Mouse (Mus musculus) ES-E14 (cell line): ENCODE measurements around the gene Mrpl35. TPM values are rescaled to one million over a fixed set of nuclear protein-coding genes. Genes with fewer than 3 reads are reported as not detected.

Experiments
- DNase-seq: peaks from one replicate; pipeline ENCODE4 v3.0.0-alpha.2; 2013; ENCODE audit warnings: low read depth, low spot score
- H3K27ac ChIP-seq: 2 replicates; pipeline ENCODE4 v1.5.1; 2012; ENCODE audit warnings: low read depth, mild to moderate bottlenecking, low read length, moderate library complexity, mixed read lengths; ENCODE audit not compliant: poor library complexity, insufficient read depth, severe bottlenecking
- H3K36me3 ChIP-seq: 2 replicates; pipeline ENCODE4 v1.6.1; 2012; ENCODE audit warnings: mild to moderate bottlenecking, low read length, moderate library complexity, mixed read lengths; ENCODE audit not compliant: control insufficient read depth, poor library complexity, insufficient read depth, severe bottlenecking
- H3K4me1 ChIP-seq, 2 experiments: fragments of 150-350 bp in 1 of 2; sonication (generic) in 1 of 2; 2 replicates each; pipeline ENCODE4 v1.6.1; 2012; ENCODE audit warnings: low read length in 2 of 2, mild to moderate bottlenecking in 1 of 2, mixed read lengths in 1 of 2; ENCODE audit not compliant: control insufficient read depth in 2 of 2, insufficient read depth in 2 of 2, poor library complexity in 1 of 2
- H3K4me3 ChIP-seq, 2 experiments: fragments of 150-350 bp in 1 of 2; sonication (generic) in 1 of 2; 2 replicates each; pipeline ENCODE4 v1.5.1; 2012; ENCODE audit warnings: low read length in 2 of 2, low read depth in 1 of 2, mild to moderate bottlenecking in 1 of 2, mixed read lengths in 1 of 2; ENCODE audit not compliant: insufficient read depth in 1 of 2, poor library complexity in 1 of 2, severe bottlenecking in 1 of 2
- H3K9ac ChIP-seq: 2 replicates; pipeline ENCODE4 v1.6.1; 2012; ENCODE audit warnings: low read depth, mild to moderate bottlenecking, low read length, mixed read lengths; ENCODE audit not compliant: poor library complexity, insufficient read depth, severe bottlenecking
- H3K9me3 ChIP-seq: fragments of 150-350 bp; sonication (generic); 2 replicates; pipeline ENCODE4 v1.6.1; 2012; ENCODE audit warnings: low read depth, mild to moderate bottlenecking, low read length; ENCODE audit not compliant: control insufficient read depth, insufficient read depth
- CHD2 ChIP-seq: IDR thresholded peaks from 2 replicates; pipeline ENCODE4 v1.6.1; 2014; ENCODE audit warnings: mild to moderate bottlenecking, low read depth, low read length, inconsistent platforms
- HCFC1 ChIP-seq: IDR thresholded peaks from 2 replicates; pipeline ENCODE4 v1.6.1; 2012; ENCODE audit warnings: low read length, inconsistent platforms, borderline replicate concordance; ENCODE audit not compliant: insufficient read depth
- MAFK ChIP-seq: IDR thresholded peaks from 2 replicates; pipeline ENCODE4 v1.6.1; 2014; ENCODE audit warnings: mild to moderate bottlenecking, low read depth, low read length, inconsistent platforms; ENCODE audit not compliant: insufficient read depth
- ZC3H11A ChIP-seq: IDR thresholded peaks from 2 replicates; pipeline ENCODE4 v1.6.1; 2012; ENCODE audit warnings: low read depth, mild to moderate bottlenecking, inconsistent platforms, low read length, borderline replicate concordance
- ZNF384 ChIP-seq: IDR thresholded peaks from 2 replicates; pipeline ENCODE4 v1.6.1; 2012; ENCODE audit warnings: low read depth, low read length, inconsistent platforms
- in situ Hi-C, 2 experiments: fragments of 600-800 bp; cut with MboI; formaldehyde crosslinking; loops; one replicate each; pipeline ENCODE4 v1.15.1; 2025; ENCODE audit warnings: low sequenced_read_pairs in 2 of 2, inconsistent platforms in 1 of 2; ENCODE audit not compliant: unreplicated experiment in 2 of 2
- total RNA-seq: library from RNA; depleted of rRNA; stranded (reverse); fragments of 300-350 nt; gene quantifications from 2 replicates; pipeline ENCODE4 v1.2.3, GENCODE M21; 2012

Gene Mrpl35
- total RNA-seq, 1 experiment = 34.0 TPM

- in situ Hi-C loops = no loop called here
- no peaks in the 10 kb centered on the region for H3K4me1 ChIP-seq
- no peaks in the 10 kb centered on the region for H3K9me3 ChIP-seq
- no peaks in the 10 kb centered on the region for H3K36me3 ChIP-seq
- no peak overlapping the region for H3K4me3 ChIP-seq
- peak; percentile 63 for DNase-seq
- H3K27ac ChIP-seq = no peak overlapping the region
- 0 out of 2 replicates have a peak, but pooled peaks have one; percentile 26 for TF ChIP-seq ZNF384
- no peak for TF ChIP-seq CHD2
- peak; percentile 98 for TF ChIP-seq ZC3H11A
- no peak for TF ChIP-seq MAFK
- TF ChIP-seq HCFC1 = no peak
- no peak overlapping the region for H3K9ac ChIP-seq
These were observed 22.5 kb downstream of the Mrpl35 start for GRCm38 (mm10) chr6:71804061-71804829.

GRCm38 (mm10) chr6:71803609-71804008 lies 23.2 kb downstream of the Mrpl35 start:
- no peak overlapping the region for H3K4me3 ChIP-seq
- no peaks in the 10 kb centered on the region for H3K4me1 ChIP-seq
- in situ Hi-C loops = no loop called here
- no peaks in the 10 kb centered on the region for H3K36me3 ChIP-seq
- no peak overlapping the region for H3K9ac ChIP-seq
- TF ChIP-seq ZC3H11A = no peak
- no peak for TF ChIP-seq CHD2
- TF ChIP-seq MAFK = no peak
- no peak for TF ChIP-seq HCFC1
- no peak for TF ChIP-seq ZNF384
- H3K27ac ChIP-seq = no peak overlapping the region
- no peaks in the 10 kb centered on the region for H3K9me3 ChIP-seq
- DNase-seq = no peak

DNA sequence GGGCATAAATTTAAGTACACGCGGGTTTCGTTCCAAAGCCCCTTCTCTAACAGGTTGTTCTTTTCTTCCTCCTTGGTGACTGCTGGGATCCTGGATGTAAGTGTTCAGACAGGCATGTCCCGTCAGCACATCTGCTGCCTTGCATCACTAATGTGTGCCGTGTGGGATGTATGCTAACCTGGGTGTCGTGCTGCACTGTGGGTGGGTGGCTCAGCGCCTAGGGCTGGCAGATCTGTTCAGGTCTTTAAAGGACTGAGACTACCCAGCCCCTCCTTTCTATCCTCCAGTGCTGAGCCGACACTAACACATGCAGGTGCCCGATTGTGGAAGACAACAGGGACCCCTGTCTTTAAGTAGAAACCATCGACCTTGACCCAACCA lies 25.1 kb downstream of the Mrpl35 start:
- TF ChIP-seq MAFK (no peak), HCFC1 (no peak), ZC3H11A (no peak), CHD2 (no peak), ZNF384 (no peak)
- Histone ChIP-seq H3K9ac (no peak overlapping the region), H3K4me1 (no peaks in the 10 kb centered on the region), H3K4me3 (no peak overlapping the region), H3K27ac (no peak overlapping the region), H3K36me3 (no peaks in the 10 kb centered on the region), H3K9me3 (no peaks in the 10 kb centered on the region)
- no peak for DNase-seq
- in situ Hi-C loops = no loop called here

DNA sequence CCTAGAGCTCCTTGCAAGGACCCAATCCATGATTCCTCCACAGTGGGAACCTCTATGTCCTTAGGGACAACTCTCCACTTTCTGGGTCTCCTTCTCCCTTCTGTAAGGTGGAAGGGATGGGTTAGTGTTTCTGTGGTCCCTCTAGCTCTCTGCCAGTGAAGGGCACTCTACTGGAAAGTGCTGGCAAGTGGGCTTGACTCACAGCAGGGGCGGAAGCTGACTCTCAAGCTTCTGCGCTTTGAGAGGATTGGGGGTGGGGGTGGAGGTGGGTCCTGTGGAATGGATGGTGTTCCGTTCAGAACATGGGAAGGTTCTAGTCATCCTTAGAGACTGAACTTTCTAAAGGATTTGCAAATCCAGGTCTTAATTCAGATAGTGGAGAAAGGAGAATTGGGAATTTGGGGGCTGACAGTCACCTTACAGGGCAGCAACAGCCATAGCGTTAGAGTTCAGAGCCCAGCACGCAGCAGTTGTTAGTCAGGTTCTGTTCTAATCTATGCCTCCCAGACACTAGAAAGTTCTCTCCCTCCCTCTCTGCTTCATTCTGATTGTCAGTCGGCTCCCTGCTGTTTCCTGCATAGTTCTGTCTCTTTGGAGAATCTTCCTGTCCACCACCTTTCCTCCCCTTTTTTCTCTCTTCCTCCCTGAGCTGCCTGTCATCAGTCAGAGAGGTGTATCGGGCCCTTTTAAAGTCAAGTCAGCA lies 25.6 kb downstream of the Mrpl35 start:
- Histone ChIP-seq H3K9ac (no peak overlapping the region), H3K9me3 (no peaks in the 10 kb centered on the region), H3K4me3 (no peak overlapping the region), H3K4me1 (no peaks in the 10 kb centered on the region), H3K27ac (no peak overlapping the region), H3K36me3 (no peaks in the 10 kb centered on the region)
- in situ Hi-C loops = no loop called here
- DNase-seq = no peak
- TF ChIP-seq CHD2 = no peak
- no peak for TF ChIP-seq MAFK
- TF ChIP-seq ZC3H11A = no peak
- no peak for TF ChIP-seq ZNF384
- no peak for TF ChIP-seq HCFC1
